Mouse (Mus musculus): ENCODE measurements around the gene Poldip3.

Poldip3 gene

GRCm38 (mm10) chr15:83166642-83167041 is 17.5 kb upstream of the Poldip3 start:
- in situ Hi-C loops (cut with MboI; ENCODE audit: low pct_unique_long_range_greater_than_20kb in 1 of 2, low sequenced_read_pairs in 2 of 2, unreplicated experiment in 1 of 2) = no loop called here

DNA sequence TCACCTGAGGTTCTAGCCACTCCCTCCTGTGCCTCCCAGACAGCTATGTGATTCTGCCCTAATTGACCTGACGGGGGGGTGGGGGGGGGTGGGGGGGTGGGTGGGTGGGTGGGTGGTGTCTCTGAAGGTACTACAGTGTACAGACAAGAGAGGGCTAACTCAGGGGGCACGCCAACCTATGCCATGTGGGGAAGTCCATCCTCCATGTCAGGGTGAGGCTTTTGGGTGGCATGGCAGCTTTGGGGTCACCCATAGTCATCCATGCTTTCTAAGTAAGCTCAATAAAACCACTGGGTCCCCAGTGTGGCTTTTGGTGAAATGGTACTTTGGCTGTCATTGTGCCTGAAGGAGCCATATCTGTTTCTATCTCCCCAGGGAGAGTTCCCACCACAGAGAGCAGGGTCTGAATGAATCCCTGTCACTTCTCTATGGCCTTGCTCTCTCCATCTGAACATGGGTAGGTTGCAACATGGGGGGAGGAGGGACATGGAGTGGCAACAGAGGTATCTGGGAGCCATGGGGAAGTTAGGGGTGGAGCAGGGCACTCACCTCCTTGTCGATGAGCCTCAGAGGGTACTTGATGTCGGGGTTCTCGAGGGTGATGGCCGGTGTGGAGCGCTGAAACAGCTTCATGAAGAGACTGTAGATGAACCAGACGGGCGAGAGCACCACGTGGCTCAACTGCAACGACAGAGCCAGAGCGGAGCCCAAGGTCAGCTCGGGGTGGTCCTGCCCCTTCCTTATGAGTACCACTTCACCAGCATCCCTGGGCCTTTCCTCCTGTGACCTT is 16.5 kb upstream of the Poldip3 start:
- in situ Hi-C loops (cut with MboI; ENCODE audit: low pct_unique_long_range_greater_than_20kb in 1 of 2, low sequenced_read_pairs in 2 of 2, unreplicated experiment in 1 of 2) = no loop called here

- in situ Hi-C loops (cut with MboI; ENCODE audit: low pct_unique_long_range_greater_than_20kb in 1 of 2, low sequenced_read_pairs in 2 of 2, unreplicated experiment in 1 of 2) = no loop called here
These were observed 15.8 kb upstream of the Poldip3 start for GRCm38 (mm10) chr15:83164971-83165471.

DNA sequence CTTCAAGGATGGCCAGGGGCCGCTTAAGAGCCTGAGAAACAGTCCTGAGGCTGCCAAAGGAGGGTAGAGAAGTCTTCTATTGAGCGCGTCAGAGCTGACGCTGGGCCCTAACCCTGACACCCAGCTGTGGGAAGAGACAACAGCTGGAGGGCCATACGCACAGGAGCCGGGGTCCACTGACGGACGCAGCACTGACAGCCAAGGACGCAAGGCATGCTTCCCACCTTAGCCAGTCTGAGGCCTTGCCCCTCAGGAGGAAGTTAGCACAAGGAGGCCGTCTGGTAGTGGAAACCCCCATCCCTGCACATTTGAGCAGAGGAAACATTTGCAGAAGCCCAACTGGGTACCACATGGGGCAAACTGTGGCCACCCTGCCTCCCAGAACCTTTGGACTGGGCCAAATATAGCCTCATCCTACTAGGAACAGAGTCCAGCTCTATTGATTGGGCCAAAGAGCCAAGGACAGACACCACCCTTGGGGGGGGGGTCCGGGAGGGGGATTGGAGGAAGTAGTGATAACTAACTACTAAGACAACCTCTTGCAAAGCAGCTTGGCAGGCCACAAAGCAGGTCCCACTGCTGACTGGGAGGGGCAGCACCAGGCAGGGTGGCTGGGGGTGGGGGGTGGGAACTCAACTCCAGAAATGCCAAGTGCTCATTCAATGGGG is 13.8 kb upstream of the Poldip3 start:
- in situ Hi-C loops (cut with MboI; ENCODE audit: low pct_unique_long_range_greater_than_20kb in 1 of 2, low sequenced_read_pairs in 2 of 2, unreplicated experiment in 1 of 2) = no loop called here

DNA sequence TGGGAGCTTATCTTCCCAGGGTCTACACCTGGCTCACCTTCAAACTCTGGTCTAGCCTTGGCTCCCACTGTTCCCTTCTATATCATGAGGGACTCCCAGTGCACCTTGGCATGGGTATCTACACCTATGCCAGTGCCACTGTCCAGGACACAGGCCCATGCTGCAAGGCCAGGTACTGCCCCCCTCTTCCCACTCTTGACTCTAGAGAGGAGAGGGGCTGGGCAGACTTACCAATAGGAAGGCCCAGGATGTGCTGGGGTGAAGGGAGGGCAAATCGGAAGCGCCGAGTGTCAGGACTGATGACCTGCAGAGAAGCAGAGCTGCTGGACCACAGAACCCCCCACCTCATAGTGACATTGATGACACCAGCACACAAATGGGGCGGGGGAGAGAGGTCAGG is 12.8 kb upstream of the Poldip3 start:
- in situ Hi-C loops (cut with MboI; ENCODE audit: low pct_unique_long_range_greater_than_20kb in 1 of 2, low sequenced_read_pairs in 2 of 2, unreplicated experiment in 1 of 2) = no loop called here

GRCm38 (mm10) chr15:83161062-83161748 is 12.0 kb upstream of the Poldip3 start:
- in situ Hi-C loops (cut with MboI; ENCODE audit: low pct_unique_long_range_greater_than_20kb in 1 of 2, low sequenced_read_pairs in 2 of 2, unreplicated experiment in 1 of 2) = no loop called here

DNA sequence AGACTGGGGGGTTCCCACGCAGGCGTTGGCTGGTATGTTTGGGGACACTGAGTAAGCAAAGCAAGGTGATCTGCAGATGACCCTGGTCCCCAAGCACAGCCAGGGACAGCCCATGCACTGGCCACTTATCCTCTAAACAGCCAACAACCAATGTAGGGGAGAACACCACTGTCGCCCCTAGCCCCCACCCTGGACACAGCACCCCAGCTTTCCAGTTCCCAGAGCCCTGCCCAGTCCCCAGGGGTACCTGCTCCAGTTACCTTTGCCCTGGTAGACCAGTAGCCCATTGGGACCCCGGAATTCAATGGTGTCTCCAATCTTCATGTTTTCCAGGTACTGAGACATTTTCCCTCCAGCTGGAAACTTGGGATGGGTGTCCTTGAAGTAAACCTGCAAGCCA is 11.4 kb upstream of the Poldip3 start:
- in situ Hi-C loops (cut with MboI; ENCODE audit: low pct_unique_long_range_greater_than_20kb in 1 of 2, low sequenced_read_pairs in 2 of 2, unreplicated experiment in 1 of 2) = no loop called here

GRCm38 (mm10) chr15:83159823-83160222 is 10.6 kb upstream of the Poldip3 start:
- in situ Hi-C loops (cut with MboI; ENCODE audit: low pct_unique_long_range_greater_than_20kb in 1 of 2, low sequenced_read_pairs in 2 of 2, unreplicated experiment in 1 of 2) = loop anchor here (10.0 kb wide), 2 partner anchors 45 to 175 kb away; no protein-coding TSS in a partner anchor

GRCm38 (mm10) chr15:83158587-83159160 is 9.5 kb upstream of the Poldip3 start:
- in situ Hi-C loops (cut with MboI; ENCODE audit: low pct_unique_long_range_greater_than_20kb in 1 of 2, low sequenced_read_pairs in 2 of 2, unreplicated experiment in 1 of 2) = loop anchor here (10.0 kb wide), 2 partner anchors 46 to 176 kb away; no protein-coding TSS in a partner anchor

DNA sequence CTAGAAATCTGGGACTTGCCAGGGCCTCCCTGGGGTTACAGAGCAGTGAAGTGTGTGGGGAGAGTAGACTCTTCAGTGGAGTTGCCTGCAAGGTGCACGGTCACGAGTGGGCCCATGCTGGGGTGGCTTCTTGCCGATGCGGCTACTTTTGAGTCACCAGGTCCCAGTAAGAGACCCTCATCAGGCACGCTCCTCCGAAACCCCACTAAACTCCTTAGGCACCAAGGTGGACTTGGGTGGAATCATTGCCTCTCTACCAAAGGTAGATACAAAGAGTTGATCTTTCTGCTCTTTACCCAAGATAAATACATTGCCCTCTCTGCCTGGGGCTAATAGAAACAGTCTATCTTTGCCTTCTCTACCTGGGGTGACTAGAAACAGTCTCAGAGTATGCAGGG is 8.5 kb upstream of the Poldip3 start:
- in situ Hi-C loops (cut with MboI; ENCODE audit: low pct_unique_long_range_greater_than_20kb in 1 of 2, low sequenced_read_pairs in 2 of 2, unreplicated experiment in 1 of 2) = loop anchor here (10.0 kb wide), 2 partner anchors 47 to 177 kb away; no protein-coding TSS in a partner anchor

- in situ Hi-C loops (cut with MboI; ENCODE audit: low pct_unique_long_range_greater_than_20kb in 1 of 2, low sequenced_read_pairs in 2 of 2, unreplicated experiment in 1 of 2) = loop anchor here (10.0 kb wide), 2 partner anchors 48 to 178 kb away; no protein-coding TSS in a partner anchor
These were observed 7.9 kb upstream of the Poldip3 start for GRCm38 (mm10) chr15:83156929-83157666.

DNA sequence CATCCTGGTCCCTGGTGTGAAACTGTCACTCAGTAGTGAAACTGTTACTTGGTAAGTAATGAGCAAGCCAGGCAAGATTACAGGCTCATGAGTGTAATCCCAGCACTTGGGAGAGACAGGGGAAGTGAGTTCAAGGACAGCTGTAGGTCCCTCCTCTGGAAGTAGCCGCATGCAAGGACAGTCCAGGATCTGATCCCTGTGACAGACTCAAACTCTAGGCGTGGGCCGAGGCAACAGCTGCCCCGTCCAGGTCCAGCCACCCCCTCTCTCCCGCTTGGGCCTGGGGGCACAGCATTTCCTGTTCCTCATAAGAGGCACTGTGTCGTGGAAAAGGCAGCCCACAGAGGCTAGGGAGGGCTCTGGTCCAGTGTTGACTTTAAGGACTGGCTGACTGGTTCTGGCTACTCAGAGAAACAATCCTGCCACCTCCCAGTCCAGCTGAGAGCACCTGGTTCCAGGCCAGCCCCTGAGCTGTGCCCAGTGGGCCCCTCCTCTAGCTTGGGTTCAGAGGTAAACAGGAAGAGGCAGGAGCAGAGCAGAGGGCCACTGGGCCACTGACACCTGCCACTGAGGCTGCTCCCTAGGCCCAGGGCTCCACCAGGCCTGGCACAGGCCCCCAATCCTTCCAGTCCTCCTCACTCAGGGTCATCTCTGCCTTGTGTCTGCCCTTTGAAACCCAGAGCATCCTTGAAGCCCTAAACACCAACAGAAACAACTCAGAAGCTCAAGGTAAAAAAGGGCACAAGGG is 6.7 kb upstream of the Poldip3 start:
- in situ Hi-C loops (cut with MboI; ENCODE audit: low pct_unique_long_range_greater_than_20kb in 1 of 2, low sequenced_read_pairs in 2 of 2, unreplicated experiment in 1 of 2) = loop anchor here (10.0 kb wide), 2 partner anchors 49 to 179 kb away; no protein-coding TSS in a partner anchor

- in situ Hi-C loops (cut with MboI; ENCODE audit: low pct_unique_long_range_greater_than_20kb in 1 of 2, low sequenced_read_pairs in 2 of 2, unreplicated experiment in 1 of 2) = loop anchor here (10.0 kb wide), 2 partner anchors 50 to 180 kb away; no protein-coding TSS in a partner anchor
These were observed 5.1 kb upstream of the Poldip3 start for GRCm38 (mm10) chr15:83154309-83154708.

DNA sequence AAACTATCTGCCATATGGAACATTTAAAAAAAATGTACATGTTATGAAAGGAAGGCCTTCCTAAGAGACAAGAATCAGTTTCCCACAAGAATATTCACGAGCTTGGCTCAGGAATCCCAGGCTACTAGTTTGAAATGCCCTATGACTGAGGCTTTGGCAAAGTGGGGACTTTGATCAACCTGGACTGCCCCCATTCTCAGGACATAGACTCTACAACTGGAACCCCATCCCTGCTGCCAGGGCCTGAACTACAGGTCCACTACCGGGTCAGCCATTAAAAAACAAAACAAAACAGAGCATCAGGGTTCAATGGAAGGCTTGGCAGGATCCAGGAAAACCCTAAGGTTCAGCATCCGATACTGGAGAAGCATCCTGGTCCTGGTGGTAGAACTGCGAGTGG is 1.5 kb upstream of the Poldip3 start:
- in situ Hi-C loops (cut with MboI; ENCODE audit: low pct_unique_long_range_greater_than_20kb in 1 of 2, low sequenced_read_pairs in 2 of 2, unreplicated experiment in 1 of 2) = loop anchor here (10.0 kb wide), 2 partner anchors 54 to 184 kb away; no protein-coding TSS in a partner anchor

DNA sequence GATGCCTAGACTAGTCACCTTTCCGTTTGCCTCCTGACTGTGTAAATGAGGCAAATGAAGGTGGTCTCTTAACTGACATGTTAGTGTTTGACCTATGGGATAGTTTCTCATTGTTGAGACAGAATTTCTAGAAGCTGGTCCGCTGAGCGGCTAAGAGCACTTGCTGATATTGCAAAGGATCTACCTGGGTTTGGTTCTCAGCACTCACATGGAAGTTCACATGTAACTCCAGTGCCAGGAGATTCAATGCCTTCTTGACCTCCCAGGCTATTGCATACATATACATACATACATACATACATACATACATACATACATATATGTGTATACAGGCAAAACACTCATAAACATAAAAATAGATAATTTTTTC is 874 bp upstream of the Poldip3 start:
- in situ Hi-C loops (cut with MboI; ENCODE audit: low pct_unique_long_range_greater_than_20kb in 1 of 2, low sequenced_read_pairs in 2 of 2, unreplicated experiment in 1 of 2) = loop anchor here (10.0 kb wide), 2 partner anchors 55 to 185 kb away; no protein-coding TSS in a partner anchor

DNA sequence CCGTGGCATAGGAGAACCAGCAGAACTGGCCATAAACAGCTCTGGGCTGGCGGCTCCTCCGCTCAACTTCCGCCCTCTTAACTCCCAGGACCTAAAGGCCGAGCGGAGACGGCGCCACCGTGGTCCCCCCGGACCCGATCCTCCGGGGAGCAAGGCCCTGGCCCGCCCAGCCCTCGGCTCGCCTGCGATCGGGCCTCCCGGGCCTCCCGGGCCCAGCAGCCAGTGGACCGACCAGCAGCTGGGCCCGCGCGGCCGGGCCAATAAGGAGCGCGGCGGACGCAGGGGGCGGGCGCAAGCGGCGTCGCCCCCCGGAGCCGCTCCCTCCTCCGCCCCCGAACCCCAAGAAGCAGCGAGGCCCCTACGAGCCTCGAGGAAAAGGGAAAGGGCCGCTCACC is 386 bp downstream of the Poldip3 start:
- in situ Hi-C loops (cut with MboI; ENCODE audit: low pct_unique_long_range_greater_than_20kb in 1 of 2, low sequenced_read_pairs in 2 of 2, unreplicated experiment in 1 of 2) = no loop called here

DNA sequence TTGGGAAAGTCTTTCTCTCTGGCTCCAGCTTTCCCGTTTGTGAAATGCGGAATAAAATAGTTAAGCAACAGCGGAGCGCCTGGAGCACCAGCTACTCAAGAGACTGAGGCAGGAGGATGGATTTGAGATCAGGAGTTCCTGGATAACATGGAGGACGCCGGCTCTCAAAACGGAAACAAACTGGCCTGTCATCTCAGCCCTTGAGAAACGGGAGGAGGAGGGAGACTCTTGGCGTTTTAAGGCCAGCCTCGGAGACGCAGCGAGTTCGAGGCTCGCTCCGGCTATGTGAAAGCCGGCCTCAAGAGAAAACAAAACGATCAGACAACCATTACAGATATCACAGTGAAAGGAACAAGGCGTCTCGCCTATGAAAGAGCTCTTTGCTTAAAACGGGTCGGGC is 789 bp downstream of the Poldip3 start:
- in situ Hi-C loops (cut with MboI; ENCODE audit: low pct_unique_long_range_greater_than_20kb in 1 of 2, low sequenced_read_pairs in 2 of 2, unreplicated experiment in 1 of 2) = no loop called here
